Mouse (Mus musculus): Measurements from ENCODE around the gene Ly9. TPM values are rescaled to one million over a fixed set of nuclear protein-coding genes. Genes with fewer than 3 reads are reported as not detected.

Ly9 gene
- polyA plus RNA-seq (2012; ENCODE audit: low replicate concordance): 1.4 and 2.4 TPM in 2 replicates

GRCm38 (mm10) chr1:171607176-171607575, at the start of gene Ly9:
Ly9 (minus strand) TSS chr1:171607410.

DNA sequence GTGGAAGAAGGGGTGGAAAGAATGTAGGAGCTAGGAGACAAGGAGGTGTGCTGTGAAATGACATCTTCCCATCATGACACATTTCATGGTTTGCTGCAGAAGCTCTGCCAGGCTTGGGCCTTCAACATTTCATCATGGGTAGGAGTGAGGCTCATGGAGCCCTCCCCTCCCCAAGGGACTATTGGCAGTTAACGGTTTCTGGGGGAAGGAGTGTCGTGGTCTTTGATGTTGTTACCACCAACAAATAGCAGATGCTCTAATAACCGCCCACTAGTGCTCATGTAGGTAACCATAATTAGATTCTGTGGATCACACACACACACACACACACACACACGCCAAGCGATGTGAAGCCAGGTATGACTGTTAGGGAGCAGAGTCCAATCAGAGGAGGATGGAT, 45.5 kb upstream of the Ly9 start, which contains the start of gene Slamf7:
Gene Slamf7 (minus strand): TSS at position 302 of the 400 bp plus-strand sequence.

DNA sequence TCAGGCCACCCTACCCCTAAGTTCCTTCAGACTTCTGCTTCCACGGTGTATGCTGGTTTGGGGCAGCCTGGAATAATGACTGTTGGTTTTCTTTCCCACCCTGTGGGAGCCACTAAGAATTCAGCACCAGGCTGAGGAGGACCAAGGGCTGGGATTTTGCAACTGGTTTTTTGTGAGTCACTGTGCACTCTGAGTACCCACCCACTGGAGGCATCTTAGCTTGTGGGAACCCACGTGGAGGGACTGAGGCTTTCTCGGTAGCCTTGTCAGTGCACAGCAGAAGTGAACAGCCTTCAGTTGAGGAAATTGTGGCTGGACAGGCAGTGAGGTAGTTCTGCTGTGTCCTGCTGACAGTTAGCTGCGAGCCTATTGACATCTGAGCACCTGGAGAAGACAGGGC, 48.3 kb downstream of the Ly9 start, which contains the start of gene Cd244a:
Gene Cd244a (plus strand): TSS at position 296 of the 400 bp plus-strand sequence.

Other genes with a start within 250 kb of the Ly9 start
- 0.22 and 0.81 TPM in 2 replicates for gene Klhdc9, start 246.6 kb downstream of the Ly9 start, polyA plus RNA-seq (2012; ENCODE audit: low replicate concordance)
- gene Nectin4, start 237.3 kb downstream of the Ly9 start, polyA plus RNA-seq (2012; ENCODE audit: low replicate concordance): 0.87 and 1.1 TPM in 2 replicates
- gene Arhgap30, start 218.5 kb downstream of the Ly9 start, polyA plus RNA-seq (2012; ENCODE audit: low replicate concordance): 30.2 and 30.6 TPM in 2 replicates
- 16.5 and 28.1 TPM in 2 replicates for gene Usf1, start 196.1 kb downstream of the Ly9 start, polyA plus RNA-seq (2012; ENCODE audit: low replicate concordance)
- not detected in 2 replicates for gene Tstd1, start 188.5 kb downstream of the Ly9 start, polyA plus RNA-seq (2012; ENCODE audit: low replicate concordance)
- gene F11r, start 169.9 kb downstream of the Ly9 start, polyA plus RNA-seq (2012; ENCODE audit: low replicate concordance): 0.45 and 8.3 TPM in 2 replicates
- gene Alyref2, start 103.9 kb downstream of the Ly9 start, polyA plus RNA-seq (2012; ENCODE audit: low replicate concordance): 5.6 and 7.1 TPM in 2 replicates
- not detected in 2 replicates for gene Itln1, start 72.1 kb downstream of the Ly9 start, polyA plus RNA-seq (2012; ENCODE audit: low replicate concordance)
- 0.30 TPM in 1 of 2 replicates, not detected in the other for gene Cd244a, start 48.2 kb downstream of the Ly9 start, polyA plus RNA-seq (2012; ENCODE audit: low replicate concordance)
- gene Slamf7, start 45.6 kb upstream of the Ly9 start, polyA plus RNA-seq (2012; ENCODE audit: low replicate concordance): 0.35 and 0.47 TPM in 2 replicates
- gene Cd48, start 74.6 kb upstream of the Ly9 start, polyA plus RNA-seq (2012; ENCODE audit: low replicate concordance): 0.25 and 1.9 TPM in 2 replicates
- 0.30 and 1.2 TPM in 2 replicates for gene Slamf1, start 159.7 kb upstream of the Ly9 start, polyA plus RNA-seq (2012; ENCODE audit: low replicate concordance)
- gene Cd84, start 232.3 kb upstream of the Ly9 start, polyA plus RNA-seq (2012; ENCODE audit: low replicate concordance): 0.41 and 1.3 TPM in 2 replicates